Mouse (Mus musculus) mouse trophoblast stem cell (cell line): ENCODE data around the gene Dpp6.

Experiments
- in situ Hi-C, 2 experiments: fragments of 300-500 bp; cut with MseI, MboI; formaldehyde crosslinking; loops; 2 replicates in 1 of 2; 3 replicates in 1 of 2; pipeline ENCODE4 v1.15.1; 2025

Gene Dpp6

DNA sequence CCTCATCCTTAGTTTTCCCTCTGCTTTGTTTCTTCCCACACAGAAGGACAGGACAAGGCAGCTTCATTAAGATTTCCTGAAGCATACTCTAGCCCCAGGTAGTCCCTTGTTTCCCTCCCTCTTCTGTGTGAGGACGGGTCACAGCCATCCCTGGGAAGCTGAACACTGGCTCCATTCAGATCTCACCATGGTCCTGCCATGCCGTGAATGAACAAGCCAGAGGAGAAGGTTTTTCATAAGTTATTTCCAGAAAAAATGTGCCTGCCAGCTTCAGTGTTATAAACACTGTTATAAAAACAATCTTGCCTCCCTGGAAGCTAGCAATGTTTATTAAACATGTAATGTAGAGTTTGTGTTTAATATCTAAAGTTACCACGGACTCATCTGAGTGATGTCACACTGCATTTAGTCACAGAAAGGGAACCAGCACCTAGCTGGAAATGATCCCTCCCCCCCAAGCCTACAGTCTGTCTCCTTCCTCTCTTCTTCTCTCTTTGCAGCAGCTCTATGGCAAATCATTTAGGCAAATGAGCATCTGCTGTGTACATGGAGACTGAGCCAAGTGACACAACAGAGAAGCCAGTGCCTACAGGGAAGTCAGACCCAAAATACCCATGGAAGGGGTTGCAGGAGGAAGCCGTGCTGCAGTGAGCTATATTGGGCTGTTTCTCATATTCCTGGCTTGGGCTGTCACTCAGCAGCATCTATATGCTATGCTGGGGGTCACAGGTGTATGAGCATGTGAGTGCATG lies 128.3 kb downstream of the Dpp6 start:
- in situ Hi-C loops: no loop called here

DNA sequence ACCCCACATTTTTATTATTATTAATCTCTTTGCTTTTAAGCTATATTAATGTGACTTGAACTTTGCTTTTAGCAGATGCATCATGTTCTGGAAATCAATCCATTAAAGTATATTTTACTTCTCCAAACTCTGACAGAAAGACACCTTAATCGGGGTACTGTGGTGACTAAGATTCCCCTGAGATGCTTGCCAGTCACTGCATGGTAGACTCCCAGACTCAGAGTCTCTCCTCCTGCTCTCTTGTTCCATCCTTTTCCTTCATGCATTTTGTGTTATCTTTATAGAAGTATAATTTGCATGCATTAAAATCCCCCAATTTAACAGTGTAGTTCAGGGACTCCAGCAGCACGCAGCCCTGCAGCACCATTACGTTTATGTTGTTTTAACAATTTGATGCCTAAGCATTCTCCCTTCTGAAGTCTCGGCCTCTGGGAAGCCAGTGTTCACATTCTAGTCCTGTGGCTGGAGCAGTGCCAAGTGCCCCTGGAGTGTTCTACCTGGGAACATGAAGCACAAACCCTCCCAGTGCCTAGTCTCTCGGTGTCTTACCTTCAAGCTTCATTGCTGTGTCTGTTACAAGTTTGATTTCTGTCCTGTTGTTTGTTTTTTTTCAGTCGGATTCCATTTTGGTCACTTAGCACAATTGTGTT lies 153.1 kb downstream of the Dpp6 start:
- in situ Hi-C loops: no loop called here

DNA sequence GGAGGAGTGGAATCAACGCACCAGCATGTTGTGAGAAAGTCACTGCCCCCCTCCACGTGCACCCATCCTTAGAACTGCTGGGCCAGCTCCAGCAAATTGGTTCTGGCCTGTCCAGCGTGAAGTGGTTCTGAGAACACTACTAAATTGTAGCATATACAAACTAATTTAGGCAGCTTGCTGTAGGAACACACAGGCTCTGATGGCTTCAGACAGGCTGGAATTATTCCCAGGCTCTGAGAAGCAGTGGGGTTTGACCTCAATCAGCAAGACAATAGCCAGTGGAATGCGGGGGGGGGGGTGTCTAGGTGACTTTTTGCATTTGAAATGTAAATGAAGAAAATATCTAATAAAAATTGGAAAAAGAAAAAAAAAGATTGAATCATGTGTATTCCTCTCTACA lies 156.2 kb downstream of the Dpp6 start:
- in situ Hi-C loops: no loop called here

DNA sequence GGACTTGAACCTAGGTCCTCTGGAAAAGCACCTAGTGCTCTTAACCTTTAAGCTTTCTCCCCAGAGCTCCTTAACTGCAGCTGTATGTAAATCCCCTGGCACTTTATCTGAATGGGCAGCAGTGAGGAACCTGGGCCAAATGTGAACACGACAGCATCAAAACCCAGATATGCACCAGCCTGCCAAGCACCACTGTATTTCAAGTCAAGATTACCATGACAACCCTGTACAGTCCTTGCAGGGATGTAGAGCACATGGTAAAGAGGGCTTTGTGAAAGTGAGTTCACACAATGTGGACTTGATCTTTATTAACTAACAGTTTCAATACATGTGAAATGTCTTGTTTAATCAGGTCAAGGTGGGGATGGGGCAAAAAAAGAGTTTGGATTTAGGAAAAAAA lies 162.3 kb downstream of the Dpp6 start:
- in situ Hi-C loops: no loop called here

DNA sequence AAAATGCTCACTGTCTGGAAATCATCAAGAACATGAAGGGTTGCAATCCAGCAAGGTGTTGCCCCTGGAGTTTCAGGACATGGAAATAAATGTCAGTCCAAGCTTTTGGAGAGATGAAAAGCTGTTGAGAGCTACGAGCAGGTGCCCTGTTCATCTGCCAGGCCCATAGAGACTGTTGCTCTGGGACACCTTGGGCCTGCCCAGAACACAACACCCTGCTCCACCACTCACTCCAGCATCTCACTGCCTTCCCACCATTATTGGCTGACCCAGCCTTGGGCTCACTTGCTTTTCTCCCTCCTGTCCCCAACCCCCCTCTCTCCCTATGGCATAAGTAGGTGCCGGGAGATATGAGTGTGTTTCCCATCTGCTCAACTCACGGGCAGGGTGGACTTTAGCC lies 162.8 kb downstream of the Dpp6 start:
- in situ Hi-C loops: no loop called here

DNA sequence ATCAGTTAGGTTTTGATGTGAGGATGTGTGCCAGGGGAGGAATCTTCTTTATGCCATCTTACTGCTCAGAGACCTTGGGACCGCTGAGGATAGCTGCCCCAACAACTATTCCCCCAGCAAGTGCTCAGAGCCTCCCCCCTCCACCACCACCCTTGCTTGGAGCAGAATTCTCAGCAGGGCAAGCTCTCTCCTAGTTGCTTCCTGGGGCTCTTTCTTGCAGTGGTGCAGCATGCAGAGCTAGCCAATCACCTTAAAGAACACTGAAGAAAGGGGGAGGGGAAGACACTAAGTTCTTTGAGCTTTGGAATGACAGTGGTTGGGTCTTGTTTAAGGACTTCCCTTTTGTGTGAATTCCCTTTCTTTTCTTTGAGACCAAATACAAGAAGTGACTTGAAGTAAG lies 168.1 kb downstream of the Dpp6 start:
- in situ Hi-C loops: no loop called here

DNA sequence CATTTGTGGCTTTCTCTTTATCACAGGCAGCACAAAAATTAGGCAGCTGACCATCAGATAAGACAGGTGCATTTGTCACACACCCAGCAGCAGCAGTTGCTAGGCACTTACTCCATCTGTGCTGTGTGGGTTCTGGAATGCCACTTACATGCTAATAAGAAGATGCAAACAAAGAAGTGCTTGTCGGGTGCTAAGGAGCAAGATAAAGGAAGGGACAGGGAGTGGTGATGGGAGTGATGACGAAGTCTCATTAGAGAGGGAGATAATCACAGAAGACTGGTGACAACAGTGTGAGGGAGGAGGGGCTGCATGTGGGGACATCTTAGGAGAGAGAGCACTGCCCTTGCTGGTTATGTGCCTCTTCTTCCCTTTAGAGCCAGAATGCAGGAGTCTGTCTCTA lies 174.6 kb downstream of the Dpp6 start:
- in situ Hi-C loops: no loop called here

DNA sequence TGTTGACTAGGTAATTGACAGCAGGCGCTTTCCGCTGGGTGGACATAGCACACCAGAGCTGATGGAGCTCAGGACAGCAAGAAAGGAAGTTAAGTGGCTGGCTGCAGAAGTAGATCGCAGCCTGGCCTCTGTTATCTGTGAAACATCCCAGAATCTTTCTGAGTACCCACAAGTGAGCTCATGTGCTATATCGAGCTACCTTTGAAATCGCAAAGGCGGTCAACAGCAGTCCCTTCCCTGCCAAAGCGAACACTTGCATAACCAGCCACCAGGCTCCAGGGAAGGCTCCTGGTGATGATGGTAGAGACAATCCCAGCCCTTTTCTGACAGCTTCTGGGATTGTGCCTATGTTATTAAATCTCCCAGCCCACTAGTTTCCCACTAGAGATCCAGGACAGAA lies 186.5 kb downstream of the Dpp6 start:
- in situ Hi-C loops: no loop called here

DNA sequence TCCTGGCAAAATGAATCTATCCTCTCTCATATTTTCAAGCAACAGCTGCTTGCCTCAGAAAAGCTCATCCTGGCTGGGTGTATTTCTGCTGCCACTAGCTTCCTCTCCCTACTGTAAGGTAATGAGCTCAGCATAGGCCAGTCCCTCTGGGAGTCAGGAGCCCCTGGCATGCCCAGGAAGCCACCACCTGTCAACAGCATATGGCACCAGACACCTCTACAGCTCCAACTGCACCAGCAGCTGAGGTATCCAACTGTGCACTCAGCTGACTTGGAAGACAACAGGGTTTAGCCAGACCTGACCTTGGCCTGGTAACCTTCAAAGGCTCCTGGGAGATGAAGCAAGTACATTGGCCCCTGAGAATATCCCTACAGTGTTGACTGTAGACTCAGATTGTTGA lies 192.2 kb downstream of the Dpp6 start:
- in situ Hi-C loops: no loop called here

DNA sequence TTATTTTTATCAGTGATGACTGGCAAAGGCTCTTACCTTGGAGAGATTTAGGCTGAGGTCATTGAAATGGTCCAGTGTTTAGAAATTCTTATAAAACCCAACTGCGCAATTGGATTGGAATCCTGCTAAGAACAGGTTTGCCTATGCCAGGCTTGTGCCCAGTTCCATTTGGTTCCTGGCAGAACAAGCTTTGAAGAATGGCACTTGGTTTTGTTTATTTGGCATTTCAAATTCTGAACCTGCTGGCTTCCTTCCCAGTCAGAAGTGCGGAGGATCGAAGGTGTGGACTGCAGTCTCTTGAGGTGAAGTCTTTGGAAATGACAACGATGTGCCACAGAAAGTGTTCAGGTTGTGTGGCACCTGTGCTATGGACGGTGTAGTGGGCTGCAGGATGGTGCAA lies 193.6 kb downstream of the Dpp6 start:
- in situ Hi-C loops: no loop called here

DNA sequence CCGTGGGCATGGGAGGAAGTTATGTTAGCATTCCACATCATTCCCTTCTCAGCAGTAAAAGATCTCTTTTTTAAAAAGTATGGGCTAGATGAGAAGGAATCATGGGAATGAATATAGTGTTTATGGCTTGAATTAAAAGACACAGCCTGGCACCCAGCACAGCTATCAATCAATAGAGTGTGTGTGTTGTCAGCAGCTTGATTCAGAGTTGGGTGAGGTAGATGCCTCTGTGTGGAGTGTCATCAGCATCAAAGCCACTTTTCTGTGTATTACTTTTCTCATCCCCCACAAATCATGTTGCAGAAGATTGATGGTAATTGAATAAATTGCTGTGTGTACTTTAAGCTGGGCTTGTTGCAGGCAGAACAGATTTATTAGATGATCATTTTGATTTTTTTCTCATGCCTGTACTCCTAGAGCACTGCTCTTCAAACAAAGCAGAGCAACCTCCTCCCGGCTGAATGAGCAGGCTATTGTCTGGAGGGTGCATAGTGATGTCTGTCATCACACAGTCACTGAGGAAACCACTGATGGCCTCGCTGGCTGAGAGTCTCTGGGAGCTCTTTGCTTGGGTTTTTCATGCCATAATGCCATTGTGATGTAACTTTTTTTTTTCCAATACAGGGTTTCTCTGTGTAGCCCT lies 201.4 kb downstream of the Dpp6 start:
- in situ Hi-C loops: no loop called here

DNA sequence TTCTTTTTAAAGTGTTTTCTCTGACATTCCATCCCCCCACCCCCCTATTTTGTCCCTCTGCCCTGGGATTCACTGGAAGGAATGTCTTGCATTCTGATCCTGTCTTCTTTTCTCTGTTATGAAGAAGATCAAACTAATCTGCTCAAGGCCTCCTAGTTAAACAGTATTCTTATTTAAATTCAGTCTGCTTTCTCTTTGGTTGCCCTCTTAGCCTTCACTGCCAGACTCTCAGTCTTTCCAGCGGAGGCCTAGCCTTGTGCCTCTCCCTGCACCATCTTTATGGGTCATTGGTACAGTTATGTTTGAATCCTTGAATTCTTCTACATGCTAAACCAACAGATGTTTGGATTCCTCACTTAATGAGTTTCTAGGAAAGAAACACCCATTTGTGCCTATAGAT lies 211.6 kb downstream of the Dpp6 start:
- in situ Hi-C loops: no loop called here

DNA sequence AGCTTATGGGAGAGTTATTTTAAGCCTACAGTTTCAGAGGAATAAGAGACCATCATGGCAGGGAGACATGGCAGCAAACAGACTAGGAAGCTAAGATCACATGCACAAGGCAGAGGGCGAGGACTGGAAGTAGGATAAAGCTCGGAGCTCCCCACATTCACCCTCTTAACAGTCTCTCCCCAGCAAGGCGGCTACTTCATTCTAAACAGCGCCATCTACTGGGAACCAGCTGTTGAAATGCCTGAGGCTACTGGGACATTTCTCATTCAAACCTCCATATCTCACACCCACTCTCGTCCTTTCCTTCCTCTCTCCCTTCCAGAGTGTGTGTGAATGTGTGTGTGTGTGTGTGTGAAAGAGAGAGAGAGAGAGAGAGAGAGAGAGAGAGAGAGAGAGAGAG lies 212.8 kb downstream of the Dpp6 start:
- in situ Hi-C loops: loop anchor here in 1 of 2 experiments (10.0 kb wide), 1 partner anchor 125 kb away; no protein-coding TSS in a partner anchor

DNA sequence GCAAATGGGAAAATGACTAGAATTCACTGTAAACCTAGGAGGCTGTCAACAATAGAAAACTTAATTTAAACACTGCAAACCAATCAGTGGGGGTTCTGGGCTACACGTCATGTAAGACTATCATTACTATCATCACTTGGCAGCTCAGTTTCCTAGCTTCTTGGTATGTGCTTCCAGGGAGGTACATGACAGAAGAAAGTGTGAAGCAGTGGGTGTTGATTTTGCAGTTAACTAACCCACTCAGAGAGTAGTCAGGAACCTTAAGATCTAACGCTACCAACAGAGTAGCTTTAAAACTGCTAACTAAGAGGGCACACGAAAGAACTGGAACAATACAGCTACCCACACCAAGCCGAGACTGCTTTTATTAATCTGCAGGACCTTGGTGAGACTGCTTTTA lies 217.9 kb downstream of the Dpp6 start:
- in situ Hi-C loops: loop anchor here in 1 of 2 experiments (10.0 kb wide), 1 partner anchor 130 kb away; no protein-coding TSS in a partner anchor

DNA sequence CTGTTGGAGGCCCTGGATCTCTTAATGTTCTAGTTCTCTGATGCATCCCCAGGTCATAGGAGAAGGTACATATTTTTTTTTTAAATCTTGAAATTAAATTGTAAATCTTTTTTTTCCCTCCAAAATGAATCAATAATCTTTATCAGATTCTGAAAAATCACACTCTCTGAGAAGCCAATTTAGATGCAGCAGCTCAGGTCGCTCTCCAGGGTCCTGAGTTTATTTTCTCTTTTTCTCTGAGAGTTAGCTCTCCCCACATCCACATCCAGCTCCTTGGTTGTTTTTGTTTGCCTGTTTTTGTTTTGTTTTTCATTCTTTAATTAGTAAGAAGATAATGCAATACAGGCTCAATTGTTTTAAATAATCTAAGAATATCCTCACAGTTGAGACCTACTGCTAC lies 218.3 kb downstream of the Dpp6 start:
- in situ Hi-C loops: loop anchor here in 1 of 2 experiments (10.0 kb wide), 1 partner anchor 130 kb away; no protein-coding TSS in a partner anchor

DNA sequence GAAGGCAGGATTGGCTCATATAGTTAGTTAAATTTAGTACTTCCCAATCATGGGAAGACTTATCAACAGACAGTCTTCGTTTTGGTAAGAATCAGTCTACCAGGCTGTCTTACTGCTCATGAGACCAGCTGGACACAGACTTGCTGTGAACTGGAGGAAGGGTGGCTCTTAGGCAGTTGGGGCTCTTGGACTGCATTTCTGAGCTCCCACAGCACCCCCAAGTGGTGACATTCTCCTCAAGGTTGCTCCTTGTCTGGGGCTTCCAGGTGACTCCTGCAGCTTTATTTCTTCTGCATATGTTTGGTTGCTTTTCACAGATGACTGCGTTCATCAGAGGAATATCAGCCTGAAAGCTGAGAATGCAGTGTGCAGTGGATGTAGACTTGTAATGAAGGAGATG lies 218.9 kb downstream of the Dpp6 start:
- in situ Hi-C loops: loop anchor here in 1 of 2 experiments (10.0 kb wide), 1 partner anchor 131 kb away; no protein-coding TSS in a partner anchor

DNA sequence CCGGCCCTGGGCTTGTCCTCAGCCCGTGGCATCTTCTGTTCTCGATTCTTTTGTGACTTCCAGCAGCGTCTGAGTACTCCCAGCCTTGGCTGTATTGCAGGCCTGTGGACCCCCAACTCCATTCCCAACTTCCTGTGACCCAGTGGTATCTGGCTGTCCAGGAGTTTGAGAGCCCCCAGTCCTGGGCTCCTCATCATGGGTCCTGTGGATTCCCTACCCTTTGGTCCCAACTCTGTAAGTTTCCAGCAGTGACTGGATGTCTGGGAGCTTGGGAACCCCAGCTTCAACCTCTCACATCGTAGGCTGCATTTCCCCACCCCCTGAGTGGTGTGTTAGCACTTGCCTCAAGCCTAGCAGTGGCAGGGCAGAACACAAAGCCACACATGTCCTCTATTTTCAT lies 220.8 kb downstream of the Dpp6 start:
- in situ Hi-C loops: loop anchor here in 1 of 2 experiments (10.0 kb wide), 1 partner anchor 133 kb away; no protein-coding TSS in a partner anchor

DNA sequence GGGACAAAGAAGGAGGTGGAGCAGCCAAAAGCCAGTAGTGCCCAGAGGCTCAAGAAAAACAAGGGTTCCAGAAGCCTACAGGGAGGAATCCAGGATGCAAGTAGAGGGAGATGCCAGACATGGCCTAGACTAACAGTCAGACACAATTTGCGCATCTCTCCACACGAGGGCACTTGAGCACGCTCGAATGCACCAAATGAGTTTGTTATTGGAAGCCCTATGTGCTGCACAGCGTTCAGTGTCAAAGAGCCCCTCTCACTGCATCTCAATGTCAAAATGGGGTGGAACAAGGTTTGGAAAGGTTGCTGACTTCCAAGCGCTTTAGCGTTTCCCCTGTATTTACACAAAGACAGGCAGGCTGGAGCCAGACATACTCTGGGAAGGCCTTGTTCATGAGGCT lies 231.2 kb downstream of the Dpp6 start:
- in situ Hi-C loops: no loop called here

DNA sequence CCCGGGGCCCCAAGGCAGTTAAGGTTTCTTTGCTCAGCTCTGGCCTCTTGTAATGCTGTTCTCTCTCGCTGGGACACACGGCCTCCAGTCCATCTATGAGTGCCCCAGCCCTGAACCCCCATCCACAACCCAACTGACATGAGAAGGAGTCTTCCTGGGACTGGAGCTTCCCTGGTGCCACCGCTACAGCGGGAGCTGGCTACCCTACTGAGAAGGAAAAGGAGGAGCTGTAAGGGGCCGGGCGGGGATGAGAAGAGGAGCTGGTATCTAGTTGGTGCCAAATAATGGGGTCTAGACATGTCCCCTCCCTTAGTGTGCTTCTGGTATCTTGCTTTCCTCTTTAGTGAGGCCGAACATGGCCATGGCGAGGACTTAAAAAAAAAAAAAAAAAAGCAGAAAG lies 231.9 kb downstream of the Dpp6 start:
- in situ Hi-C loops: no loop called here

DNA sequence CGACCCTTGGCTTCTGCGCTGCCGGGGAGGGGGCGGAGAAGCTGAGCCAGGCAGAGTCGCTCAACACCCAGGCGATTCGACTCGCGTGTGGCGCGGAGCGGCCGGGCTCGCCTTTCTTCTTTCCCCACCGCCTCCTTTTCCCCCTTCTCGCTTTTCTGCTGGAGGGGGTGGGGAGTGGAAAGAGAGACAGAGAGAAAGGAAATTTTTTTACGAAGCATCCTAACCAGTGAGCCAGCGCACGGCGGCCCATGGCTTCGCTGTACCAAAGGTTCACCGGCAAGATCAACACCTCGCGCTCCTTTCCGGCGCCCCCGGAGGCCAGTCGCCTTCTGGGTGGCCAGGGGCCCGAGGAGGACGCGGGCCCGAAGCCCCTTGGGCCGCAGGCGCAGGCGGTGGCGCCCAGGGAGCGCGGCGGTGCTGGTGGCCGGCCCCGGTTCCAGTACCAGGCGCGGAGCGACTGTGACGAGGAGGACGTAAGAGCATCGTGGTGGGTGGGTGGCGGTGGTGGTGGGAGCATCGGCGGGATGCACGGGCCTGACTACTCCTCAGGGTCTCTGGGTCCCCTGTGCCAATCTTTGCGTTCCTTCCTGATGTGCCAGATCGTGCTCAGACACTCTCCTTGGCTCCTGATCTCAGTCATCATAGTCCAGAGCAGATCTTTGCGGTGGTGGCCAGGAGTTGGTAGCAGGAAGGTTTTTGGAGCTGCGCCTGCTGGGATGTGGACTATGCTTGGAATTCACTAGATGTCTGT lies 232.5 kb downstream of the Dpp6 start:
- in situ Hi-C loops: no loop called here

DNA sequence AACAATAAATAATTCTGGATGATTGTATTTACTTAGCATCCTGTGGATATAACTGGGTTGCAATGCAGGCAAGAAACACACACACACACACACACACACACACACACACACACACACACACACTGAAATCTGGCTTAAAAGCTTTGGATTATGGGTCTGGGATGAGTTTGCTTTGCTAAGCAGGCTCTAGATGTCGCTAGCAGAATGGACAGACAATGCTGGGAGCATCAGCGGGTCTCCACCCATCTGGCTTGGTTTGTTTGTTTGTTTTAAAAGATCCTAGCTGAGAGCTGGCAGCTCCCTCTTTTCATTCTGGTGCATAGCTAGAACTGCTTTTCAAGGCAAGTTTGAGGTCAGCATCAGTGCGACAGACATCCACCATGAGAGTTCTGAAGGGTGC lies 234.2 kb downstream of the Dpp6 start:
- in situ Hi-C loops: no loop called here

DNA sequence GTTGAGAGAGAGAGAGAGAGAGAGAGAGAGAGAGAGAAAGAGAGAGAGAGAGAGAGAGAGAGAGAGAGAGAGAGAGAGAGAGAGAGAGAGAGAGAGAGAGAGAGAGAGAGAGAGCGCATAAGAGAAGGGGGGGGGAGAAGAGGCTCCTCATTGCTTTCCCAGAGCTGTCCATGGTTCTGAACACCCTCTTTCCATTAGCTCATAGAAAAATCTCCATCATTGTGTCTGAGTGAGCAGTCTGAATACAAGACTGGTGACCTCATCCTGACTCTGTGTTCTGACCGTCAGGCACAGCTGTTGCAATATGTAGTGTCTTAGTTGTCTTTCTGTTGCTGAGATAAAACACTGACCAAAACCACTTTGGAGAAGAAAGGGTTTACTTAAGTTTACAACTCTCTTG lies 235.4 kb downstream of the Dpp6 start:
- in situ Hi-C loops: no loop called here
